Mouse (Mus musculus) bone marrow, adult 2 months (tissue): ENCODE data around the gene Nkiras1.

Experiments
- CTCF ChIP-seq: fragments of 200-500 bp; IDR thresholded peaks from 2 replicates; pipeline ENCODE4 v1.5.1; 2011; ENCODE audit warnings: low read length, control low read depth; ENCODE audit not compliant: control insufficient read depth, insufficient read depth
- POLR2A ChIP-seq: fragments of 200-500 bp; IDR thresholded peaks from 2 replicates; pipeline ENCODE4 v1.6.1; 2011; ENCODE audit warnings: low read depth, mild to moderate bottlenecking, control low read depth, low read length, borderline replicate concordance; ENCODE audit not compliant: control insufficient read depth

GRCm38 (mm10) chr14:18238750-18239731 lies 31.9 kb upstream of the Nkiras1 start, which contains the start of gene Nr1d2:
- TF ChIP-seq CTCF: no peak; the same call in 1 of the 2 replicates
- no peak; the same call in 1 of the 2 replicates for TF ChIP-seq POLR2A
